Mouse (Mus musculus) mature B cell (primary cell): ENCODE data around the gene Dnaaf1.

Source experiments
- in situ Hi-C: fragments of 300-500 bp; cut with MboI; formaldehyde crosslinking; loops from 2 replicates; pipeline ENCODE4 v1.14.3; 2019

Dnaaf1 gene

DNA sequence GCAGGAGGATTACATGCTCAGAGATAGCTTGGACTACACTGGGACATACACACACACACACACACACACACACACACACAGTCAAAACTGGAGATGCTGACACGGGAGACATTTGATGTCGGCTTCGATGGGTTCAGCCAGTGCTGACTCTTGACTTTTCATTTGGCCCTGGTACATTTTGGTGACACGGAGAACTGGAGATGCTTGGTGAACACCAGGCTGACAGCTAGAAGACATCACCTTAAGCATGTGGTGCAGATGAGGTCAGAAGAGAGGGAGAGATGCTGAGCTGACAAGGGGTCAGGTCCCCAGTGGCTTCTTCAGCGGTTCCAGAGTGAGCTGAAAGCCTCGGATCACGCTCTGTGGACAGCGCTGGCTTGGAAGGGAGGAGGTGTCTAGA, 48.0 kb downstream of the Dnaaf1 start:
- in situ Hi-C loops = no loop called here

DNA sequence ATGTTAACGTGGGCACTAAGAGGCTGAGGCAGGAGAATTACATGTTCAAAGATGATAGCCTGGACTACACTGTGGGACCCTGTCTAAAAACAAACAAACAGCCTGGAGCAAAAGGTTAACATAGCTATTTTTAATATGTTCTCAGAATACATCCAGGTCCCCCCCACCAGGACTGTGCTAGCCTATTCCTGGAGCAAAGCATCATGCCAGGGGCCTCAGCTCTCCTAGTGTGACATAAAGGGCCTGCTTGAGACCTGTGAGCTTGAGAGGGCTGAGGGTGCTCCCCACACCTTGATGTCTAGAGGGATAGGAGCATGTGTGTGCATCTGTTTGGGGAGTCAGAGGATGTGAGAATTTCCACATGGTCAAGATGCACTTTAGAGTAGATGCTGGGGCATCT, 48.7 kb downstream of the Dnaaf1 start:
- in situ Hi-C loops = no loop called here

GRCm38 (mm10) chr8:119624916-119625315, 49.9 kb downstream of the Dnaaf1 start:
- in situ Hi-C loops = no loop called here

- in situ Hi-C loops = no loop called here
These were observed 50.8 kb downstream of the Dnaaf1 start for GRCm38 (mm10) chr8:119625788-119626187.

GRCm38 (mm10) chr8:119627199-119627598, 52.2 kb downstream of the Dnaaf1 start:
- in situ Hi-C loops = no loop called here

- in situ Hi-C loops = no loop called here
These were observed 52.8 kb downstream of the Dnaaf1 start for GRCm38 (mm10) chr8:119627613-119628359.

DNA sequence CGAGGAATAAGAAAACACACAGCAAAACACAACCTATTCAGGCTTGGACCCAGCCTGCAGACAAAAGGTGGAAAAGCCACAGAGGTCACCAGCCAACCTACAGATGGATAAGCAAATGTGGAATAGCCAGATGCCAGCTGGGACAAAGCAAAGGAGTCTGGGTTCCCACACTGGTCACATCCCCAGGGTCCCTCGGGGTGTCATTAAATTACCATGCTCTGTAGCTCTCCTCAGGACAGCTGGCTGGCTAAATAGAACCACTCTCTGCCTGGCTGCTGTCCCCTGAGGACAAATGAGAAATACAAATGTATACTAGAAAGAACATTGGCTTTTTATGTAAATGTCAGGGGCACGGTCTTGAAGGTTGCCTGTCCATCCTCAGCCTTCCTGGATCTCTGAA, 55.8 kb downstream of the Dnaaf1 start:
- in situ Hi-C loops = no loop called here

GRCm38 (mm10) chr8:119632246-119632645, 57.2 kb downstream of the Dnaaf1 start:
- in situ Hi-C loops = no loop called here

GRCm38 (mm10) chr8:119632909-119633308, 57.9 kb downstream of the Dnaaf1 start:
- in situ Hi-C loops = no loop called here

- in situ Hi-C loops = no loop called here
These were observed 59.7 kb downstream of the Dnaaf1 start for GRCm38 (mm10) chr8:119634616-119635336.

- in situ Hi-C loops = no loop called here
These were observed 60.3 kb downstream of the Dnaaf1 start, which contains the start of gene Kcng4 for GRCm38 (mm10) chr8:119635378-119635777. Gene Kcng4, minus strand, starts transcription at chr8:119635680.

DNA sequence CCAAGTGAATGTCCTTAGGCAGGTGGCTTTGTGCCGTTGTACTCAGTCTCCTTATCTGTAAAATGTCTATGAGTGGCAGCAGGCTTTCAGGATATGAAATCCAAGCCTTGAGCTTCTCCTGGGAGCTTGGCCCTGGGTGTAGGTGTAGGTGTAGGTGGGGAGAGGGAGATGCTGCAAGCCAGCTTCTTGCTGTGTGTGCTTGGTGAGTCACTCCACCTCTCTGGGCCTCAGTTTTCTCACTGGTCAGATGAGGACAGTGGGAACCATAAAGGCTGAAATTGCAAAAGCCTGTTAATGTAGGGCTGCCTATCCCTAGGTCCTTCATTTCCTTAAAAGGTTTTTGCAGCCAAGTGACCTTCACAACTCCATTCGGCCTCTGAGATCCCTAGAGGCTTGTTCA, 60.9 kb downstream of the Dnaaf1 start:
- in situ Hi-C loops = no loop called here

DNA sequence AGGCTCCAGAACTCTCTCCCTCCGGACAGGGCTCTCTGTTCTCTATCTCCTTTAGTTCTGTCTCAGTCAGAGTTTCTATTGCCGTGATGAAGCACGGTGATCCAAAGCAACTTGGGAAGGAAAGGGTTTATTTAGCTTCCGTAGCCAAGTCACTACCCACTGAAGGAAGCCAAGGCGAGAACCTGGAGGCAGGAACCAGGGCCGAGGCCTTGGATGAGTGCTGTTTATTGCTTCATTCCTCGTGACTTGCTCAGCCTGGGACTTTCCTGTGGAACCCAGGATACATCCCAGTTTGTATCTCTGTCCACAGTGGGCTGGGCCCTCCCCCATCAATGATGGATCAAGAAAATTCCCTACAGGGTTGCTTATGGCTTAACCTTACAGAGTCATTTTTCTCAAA, 61.7 kb downstream of the Dnaaf1 start:
- in situ Hi-C loops = no loop called here

- in situ Hi-C loops = no loop called here
These were observed 62.3 kb downstream of the Dnaaf1 start for GRCm38 (mm10) chr8:119637381-119637780.

- in situ Hi-C loops = no loop called here
These were observed 63.2 kb downstream of the Dnaaf1 start for GRCm38 (mm10) chr8:119638261-119638660.

DNA sequence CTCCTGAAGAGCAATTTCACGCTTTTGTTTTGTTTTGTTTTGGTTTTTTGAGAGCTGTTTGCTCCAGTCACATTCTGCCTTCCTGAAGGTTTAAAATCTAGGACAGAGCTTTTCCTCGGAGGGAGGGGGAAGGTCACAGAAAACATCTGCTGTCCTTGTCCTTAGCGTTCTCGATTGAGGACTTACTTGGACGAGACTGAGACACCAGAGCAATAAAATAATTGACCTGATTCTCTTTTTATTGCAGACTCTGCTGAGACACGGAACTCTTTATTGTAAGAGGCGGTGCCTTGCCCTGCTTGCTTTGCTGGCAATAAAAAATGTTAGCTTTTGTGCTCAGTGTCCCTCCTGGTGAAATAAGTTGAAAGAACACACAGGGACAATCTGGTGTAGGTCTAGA, 64.8 kb downstream of the Dnaaf1 start:
- in situ Hi-C loops = no loop called here

GRCm38 (mm10) chr8:119641058-119641457, 66.0 kb downstream of the Dnaaf1 start:
- in situ Hi-C loops = no loop called here

DNA sequence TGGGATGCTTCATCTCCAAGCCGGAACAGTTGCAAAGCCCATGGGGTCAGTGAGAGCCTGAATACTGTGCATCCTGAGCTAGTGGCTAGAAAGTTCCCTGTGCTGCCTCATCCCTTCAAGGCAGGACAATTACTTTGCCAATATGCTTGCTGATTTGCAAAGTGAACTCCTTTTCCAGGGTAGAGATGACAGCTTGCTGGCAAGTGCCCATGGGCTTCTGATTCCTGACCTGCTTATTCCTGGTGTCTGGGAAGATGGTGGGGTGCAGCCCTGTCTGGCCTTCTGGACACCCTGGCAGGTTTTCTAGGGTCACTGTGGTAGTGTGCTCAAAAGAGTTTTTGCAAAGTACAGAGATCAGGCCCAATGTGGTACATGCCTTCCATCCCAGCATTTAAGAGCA, 67.9 kb downstream of the Dnaaf1 start:
- in situ Hi-C loops = no loop called here

- in situ Hi-C loops = no loop called here
These were observed 69.5 kb downstream of the Dnaaf1 start for GRCm38 (mm10) chr8:119644429-119644960.

DNA sequence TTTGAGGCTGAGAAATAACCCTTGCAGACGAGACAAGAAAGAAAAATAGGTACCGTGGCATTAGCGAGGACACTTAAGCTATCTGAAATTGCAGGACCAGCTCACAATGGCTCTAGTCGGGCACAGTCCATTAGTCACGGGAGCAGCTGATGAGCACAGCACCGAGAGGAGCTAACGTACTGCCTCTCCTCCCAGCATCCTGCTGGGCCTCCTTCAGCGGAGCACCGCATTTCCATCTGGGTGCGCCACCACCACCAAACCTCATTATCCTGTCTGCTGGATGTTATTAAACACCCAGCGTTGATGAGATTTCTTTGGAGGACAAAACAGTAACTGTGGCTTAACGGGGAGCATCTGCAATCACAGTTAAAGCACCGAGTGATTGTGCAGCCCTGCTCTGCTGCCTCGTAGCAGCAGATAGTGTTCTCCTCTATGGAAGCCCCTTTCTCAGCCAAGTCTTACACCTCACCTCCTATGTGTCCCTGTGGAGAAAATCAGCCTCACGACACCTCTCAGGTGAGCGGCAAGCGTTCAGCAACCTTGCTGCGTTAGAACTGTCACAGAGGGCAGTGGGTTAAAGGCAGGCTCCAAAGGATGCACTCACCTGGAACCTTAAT, 70.1 kb downstream of the Dnaaf1 start:
- in situ Hi-C loops = no loop called here

- in situ Hi-C loops = no loop called here
These were observed 71.2 kb downstream of the Dnaaf1 start for GRCm38 (mm10) chr8:119646197-119646596.

- in situ Hi-C loops = no loop called here
These were observed 71.8 kb downstream of the Dnaaf1 start for GRCm38 (mm10) chr8:119646846-119647245.
